Mouse (Mus musculus) left cerebral cortex, adult 2 months (tissue): ENCODE data around the gene Sec16b. TPM values are rescaled to one million over a fixed set of nuclear protein-coding genes. Genes with fewer than 3 reads are reported as not detected.

ENCODE experiments used
- DNase-seq, 2 experiments: peaks; one replicate each; pipeline ENCODE4 v3.0.0; 2021 to 2022; ENCODE audit warnings: low spot score in 2 of 2, mixed read lengths in 1 of 2; ENCODE audit errors: extremely low spot score in 1 of 2
- H3K27ac ChIP-seq: fragments of 200-600 bp; 2 replicates; pipeline ENCODE4 v1.8.1; 2022
- H3K4me3 ChIP-seq: fragments of 200-600 bp; 2 replicates; pipeline ENCODE4 v1.8.1; 2022
- CTCF ChIP-seq: fragments of 200-600 bp; IDR thresholded peaks from 2 replicates; pipeline ENCODE4 v1.8.1; 2022; ENCODE audit warnings: antibody characterized with exemption, mild to moderate bottlenecking, moderate library complexity
- intact Hi-C: fragments of 180-260 bp; cut with DNase I; formaldehyde crosslinking; loops from one replicate; pipeline ENCODE4 v1.15.1; 2025
- long read RNA-seq, 2 experiments: library from polyadenylated mRNA; stranded (forward); transcript quantifications; one replicate each; pipeline ENCODE4 v2.0.0; 2021; ENCODE audit warnings: borderline mapping rate in 2 of 2
- total RNA-seq, 2 experiments: library from RNA; stranded (reverse); gene quantifications; 2 replicates each; pipeline ENCODE4 v1.2.3; 2021

The Sec16b gene
- 1 to 10 TPM; 1.4 TPM for total RNA-seq
- long read RNA-seq, experiment 1, partial matches to known transcripts: 2 of 3 reads
- long read RNA-seq, experiment 1, other reads (novel, unspliced or antisense): 1 of 3 reads
- long read RNA-seq, experiment 2, partial matches to known transcripts: 1 of 4 reads
- long read RNA-seq, experiment 2, other reads (novel, unspliced or antisense): 3 of 4 reads

- H3K4me3 ChIP-seq: no peak within 1 kb of the TSS
- no peak for TF ChIP-seq CTCF
- intact Hi-C loops: no loop called here
- no peak within 1 kb of the TSS for H3K27ac ChIP-seq
- no peak for DNase-seq
Measured at GRCm38 (mm10) chr1:157506522-157506921, at the start of gene Sec16b. Gene Sec16b, plus strand, starts transcription at chr1:157506728.

- intact Hi-C loops: loop anchor here (10.0 kb wide), 1 partner anchor 373 kb away; no protein-coding TSS in a partner anchor
- Histone ChIP-seq H3K4me3 (no peak overlapping the region), H3K27ac (no peak overlapping the region)
- TF ChIP-seq CTCF: no peak
- no peak for DNase-seq
Measured at GRCm38 (mm10) chr1:157457789-157458188, 48.7 kb upstream of the Sec16b start.

- peak; percentile 40 to 46 for DNase-seq
- Histone ChIP-seq H3K27ac (no peak within 1 kb of the TSS), H3K4me3 (no peak within 1 kb of the TSS)
- TF ChIP-seq CTCF: peak; percentile 62
- intact Hi-C loops: loop anchor here (10.0 kb wide), 1 partner anchor 374 kb away; no protein-coding TSS in a partner anchor
Measured at GRCm38 (mm10) chr1:157458421-157459208, 47.9 kb upstream of the Sec16b start, which contains the start of gene Cryzl2. Gene Cryzl2, plus strand, starts transcription at chr1:157458577.

- Histone ChIP-seq H3K4me3 (no peak overlapping the region), H3K27ac (no peak overlapping the region)
- DNase-seq: no peak
- no peak for TF ChIP-seq CTCF
- intact Hi-C loops: loop anchor here (10.0 kb wide), 1 partner anchor 375 kb away; no protein-coding TSS in a partner anchor
Measured at GRCm38 (mm10) chr1:157459904-157460303, 46.6 kb upstream of the Sec16b start.

- no peak for TF ChIP-seq CTCF
- no peak for DNase-seq
- Histone ChIP-seq H3K27ac (no peak overlapping the region), H3K4me3 (no peak overlapping the region)
- intact Hi-C loops: no loop called here
Measured at GRCm38 (mm10) chr1:157461276-157461675, 45.3 kb upstream of the Sec16b start.

- intact Hi-C loops: no loop called here
- Histone ChIP-seq H3K4me3 (no peak overlapping the region), H3K27ac (no peak overlapping the region)
- DNase-seq: no peak
- no peak for TF ChIP-seq CTCF
Measured at GRCm38 (mm10) chr1:157462336-157462735, 44.2 kb upstream of the Sec16b start.

GRCm38 (mm10) chr1:157465194-157465593, 41.3 kb upstream of the Sec16b start:
- intact Hi-C loops: no loop called here
- Histone ChIP-seq H3K4me3 (no peak overlapping the region), H3K27ac (no peak overlapping the region)
- peak in 1 of 2 experiments; percentile 45 for DNase-seq
- TF ChIP-seq CTCF: peak; percentile 58

GRCm38 (mm10) chr1:157467866-157468265, 38.7 kb upstream of the Sec16b start:
- DNase-seq: no peak
- Histone ChIP-seq H3K4me3 (no peak overlapping the region), H3K27ac (peak overlapping the region; percentile 79)
- TF ChIP-seq CTCF: no peak
- intact Hi-C loops: no loop called here

GRCm38 (mm10) chr1:157470761-157471386, 35.7 kb upstream of the Sec16b start:
- H3K4me3 ChIP-seq: no peak overlapping the region
- intact Hi-C loops: loop anchor here (2.0 kb wide), 1 partner anchor 26 kb away; no protein-coding TSS in a partner anchor
- no peak for TF ChIP-seq CTCF
- peak; percentile 49 to 62 for DNase-seq
- peak overlapping the region; percentile 76 for H3K27ac ChIP-seq

- TF ChIP-seq CTCF: no peak
Measured at GRCm38 (mm10) chr1:157472716-157473115, 33.8 kb upstream of the Sec16b start.

GRCm38 (mm10) chr1:157474865-157475264, 31.7 kb upstream of the Sec16b start:
- DNase-seq: no peak
- no peak overlapping the region for H3K4me3 ChIP-seq
- TF ChIP-seq CTCF: no peak
- intact Hi-C loops: no loop called here
- 0 out of 2 replicates have a peak overlapping the region, but pooled peaks have one; percentile 17 for H3K27ac ChIP-seq

More at GRCm38 (mm10) chr1:157472716-157473115, 33.8 kb upstream of the Sec16b start:
- intact Hi-C loops: loop anchor here (1.0 kb wide), 1 partner anchor 41 kb away; no protein-coding TSS in a partner anchor
- no peak for DNase-seq
- Histone ChIP-seq H3K27ac (peak overlapping the region; percentile 47; the same call in 1 of the 2 replicates), H3K4me3 (no peak overlapping the region)

GRCm38 (mm10) chr1:157476231-157476630, 30.3 kb upstream of the Sec16b start:
- no peak for DNase-seq
- H3K4me3 ChIP-seq: no peak overlapping the region
- TF ChIP-seq CTCF: no peak
- intact Hi-C loops: no loop called here
- H3K27ac ChIP-seq: no peak overlapping the region
